ENCODE assay signal across 12 mouse cellular contexts in the genomic region with DNA sequence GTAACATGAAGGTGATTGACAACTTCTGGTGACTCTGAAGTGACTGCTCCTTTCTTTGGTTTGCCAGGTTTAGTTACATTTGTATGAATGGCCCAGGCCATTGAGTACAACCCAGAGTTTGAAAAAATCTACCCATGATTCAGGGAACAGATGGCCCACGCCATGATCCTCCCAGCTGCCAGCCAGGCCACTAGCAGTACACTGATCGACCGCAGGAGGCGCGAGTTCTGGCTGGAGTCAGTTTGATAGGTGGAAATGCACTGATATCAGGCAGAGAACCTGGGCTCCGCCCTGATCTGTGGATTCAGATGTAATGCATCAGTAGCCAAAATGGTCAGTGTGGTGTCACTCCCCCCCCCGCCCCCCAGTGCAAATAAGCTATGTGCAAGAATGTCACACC.
DNase-seq lines count a peak whose midpoint lies in the region; ATAC-seq and TF ChIP-seq lines count a peak whose summit lies in the region.
"Had no signal": no experiment of that assay in that cellular context is flagged by ENCODE, and none has a peak within 500 bp of the region (broad histone marks: within the 10 kb centered on the region; RNA-seq: fewer than 3 reads in every experiment).

No protein-coding gene starts in this region.

- peak; percentile 29 for TF ChIP-seq CTCF in ES-Bruce4 (IDR thresholded peaks at IDR 0.05; ENCODE audit: low read depth, low read length)

- no peaks in the 10 kb centered on the region for H3K9me3 ChIP-seq in heart, embryonic 11.5 days (replicated peaks; ENCODE audit: control insufficient read depth, low read length)
- H3K9me3 ChIP-seq in ES-Bruce4 (replicated peaks; ENCODE audit: control insufficient read depth, insufficient read depth, low read length, poor library complexity, severe bottlenecking) = no peaks in the 10 kb centered on the region
- H3K9me3 ChIP-seq in hindbrain, embryonic 15.5 days = no peaks in the 10 kb centered on the region
- H3K9me3 ChIP-seq: heart, embryonic 15.5 days had no signal

- no peak for ATAC-seq in heart, embryonic 11.5 days (replicated peaks; ENCODE audit: insufficient number of reproducible peaks, low FRiP score, low TSS enrichment)
- ATAC-seq in hindbrain, embryonic 15.5 days (ENCODE audit: low FRiP score, low read depth) = no peak

- no peak for TF ChIP-seq POLR2A in ES-Bruce4 (IDR thresholded peaks at IDR 0.05; ENCODE audit: insufficient read depth, low read length)

- TF ChIP-seq EP300 in ES-Bruce4 (IDR thresholded peaks at IDR 0.05; ENCODE audit: insufficient read depth, low read depth, low read length) = no peak

- no peak overlapping the region for H3K27ac ChIP-seq in heart, embryonic 11.5 days (ENCODE audit: low read depth, low read length)
- H3K27ac ChIP-seq in ES-Bruce4 (ENCODE audit: insufficient read depth, low read length) = no peak overlapping the region
- 0 out of 2 replicates have a peak overlapping the region, but pooled peaks have one; percentile 26 for H3K27ac ChIP-seq in hindbrain, embryonic 15.5 days (replicated peaks)
- H3K27ac ChIP-seq: heart, embryonic 15.5 days had no signal

- peak; percentile 23 for DNase-seq in heart, postnatal 4 days
- peak; percentile 92 for DNase-seq in cerebellum, adult 9-10 months
- DNase-seq in urinary bladder, postnatal 14 days (ENCODE audit: low spot score) = no peak
- no peak for DNase-seq in kidney, adult 9 months
- no peak for DNase-seq in spleen, postnatal 10 days (ENCODE audit: low spot score in 2 of 2)
- DNase-seq: adrenal gland, postnatal 25 days; spleen, adult 18-20 months had no signal

- H3K27me3 ChIP-seq in heart, embryonic 11.5 days (ENCODE audit: control insufficient read depth, insufficient read depth, low read length) = no peaks in the 10 kb centered on the region
- H3K27me3 ChIP-seq in ES-Bruce4 (ENCODE audit: control insufficient read depth, insufficient read depth, low read length, poor library complexity, severe bottlenecking) = no peaks in the 10 kb centered on the region; the same call in 1 of the 2 replicates
- no peaks in the 10 kb centered on the region for H3K27me3 ChIP-seq in hindbrain, embryonic 15.5 days
- H3K27me3 ChIP-seq: heart, embryonic 15.5 days had no signal

- no peaks in the 10 kb centered on the region for H3K36me3 ChIP-seq in heart, embryonic 11.5 days (ENCODE audit: control insufficient read depth, insufficient read depth, low read length)
- H3K36me3 ChIP-seq in ES-Bruce4 (ENCODE audit: control insufficient read depth, insufficient read depth, low read length, poor library complexity, severe bottlenecking) = no peaks in the 10 kb centered on the region
- H3K36me3 ChIP-seq in hindbrain, embryonic 15.5 days = no peaks in the 10 kb centered on the region
- H3K36me3 ChIP-seq: heart, embryonic 15.5 days had no signal

- peaks cover 6% of the 10 kb centered on the region for H3K4me1 ChIP-seq in heart, embryonic 11.5 days (ENCODE audit: control insufficient read depth, insufficient read depth, low read length)
- H3K4me1 ChIP-seq in ES-Bruce4 (ENCODE audit: control insufficient read depth, insufficient read depth, low read length) = no peaks in the 10 kb centered on the region
- H3K4me1 ChIP-seq in hindbrain, embryonic 15.5 days (replicated peaks) = peaks cover 19% of the 10 kb centered on the region

- H3K9ac ChIP-seq in heart, embryonic 11.5 days (ENCODE audit: low read depth, low read length) = no peak overlapping the region
- no peak overlapping the region for H3K9ac ChIP-seq in ES-Bruce4 (ENCODE audit: low read depth, poor library complexity, severe bottlenecking)
- no peak overlapping the region for H3K9ac ChIP-seq in hindbrain, embryonic 15.5 days
- H3K9ac ChIP-seq: heart, embryonic 15.5 days had no signal

- WGBS in heart, embryonic 11.5 days (ENCODE audit: insufficient replicate concordance) = 42% methylated on average over 7 of the region's 7 CpGs
- WGBS in hindbrain, embryonic 15.5 days = 52% methylated on average over 7 of the region's 7 CpGs

- H3K4me3 ChIP-seq in heart, embryonic 11.5 days (ENCODE audit: low read depth, low read length) = no peak overlapping the region
- H3K4me3 ChIP-seq in ES-Bruce4 (ENCODE audit: low read depth, low read length) = no peak overlapping the region
- no peak overlapping the region for H3K4me3 ChIP-seq in hindbrain, embryonic 15.5 days
- H3K4me3 ChIP-seq: erythroblast, embryonic 14.5 days; heart, embryonic 15.5 days had no signal

- no peak overlapping the region for H3K4me2 ChIP-seq in heart, embryonic 11.5 days
- no peak overlapping the region for H3K4me2 ChIP-seq in hindbrain, embryonic 15.5 days
- H3K4me2 ChIP-seq: heart, embryonic 15.5 days had no signal

Comparison
In these comparisons a context has a peak if more than half of its experiments do, and no peak if none do; other contexts are left out.
1. DNase-seq: peak in heart, postnatal 4 days (single experiment) and cerebellum, adult 9-10 months (single experiment); none in urinary bladder, postnatal 14 days (single experiment), kidney, adult 9 months (single experiment) and spleen, postnatal 10 days (0 of 2).